Mouse (Mus musculus) thymus, postnatal 36 days (tissue): ENCODE measurements around the gene Zzef1.

Experiments used
- DNase-seq, 2 experiments: peaks; one replicate each; pipeline ENCODE4 v3.0.0; 2022; ENCODE audit warnings: mixed read lengths in 2 of 2

Gene Zzef1

DNA sequence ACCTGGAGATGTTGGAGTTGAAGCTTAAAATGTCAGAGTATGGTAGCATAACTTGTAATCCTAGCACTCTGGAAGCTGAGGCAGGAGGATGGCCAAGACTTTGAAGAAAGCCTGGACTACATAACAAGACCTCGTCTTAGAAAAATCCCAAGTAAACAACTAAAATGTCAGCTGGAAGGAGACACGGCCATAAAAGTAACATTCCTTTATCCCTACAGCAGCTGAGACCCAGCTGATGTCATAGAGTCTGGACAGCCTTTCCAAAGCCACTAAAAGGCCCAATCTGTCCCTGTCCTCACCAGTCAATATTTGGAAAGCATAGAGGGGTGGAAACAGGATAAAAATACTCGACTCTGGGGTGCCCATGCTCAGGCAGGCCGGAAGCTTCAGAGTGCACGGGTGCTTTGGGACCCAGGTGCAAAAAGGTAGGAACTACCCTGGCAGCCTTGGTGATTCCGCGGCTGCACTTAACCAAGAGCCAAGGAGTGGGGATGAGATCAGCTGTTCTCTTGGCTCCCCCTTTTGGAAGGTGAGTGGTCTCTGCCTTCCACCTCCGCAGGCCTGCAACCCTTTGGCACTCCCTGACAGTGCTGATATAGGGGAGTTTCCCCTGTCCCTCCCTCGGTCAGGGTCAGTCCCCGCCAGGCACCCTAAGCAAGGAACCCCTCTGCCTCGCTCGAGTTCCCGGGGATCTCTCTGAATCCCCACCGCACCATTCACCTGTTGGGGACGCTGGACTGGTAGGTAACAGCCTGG, 164.1 kb downstream of the Zzef1 start:
- DNase-seq, result peak; percentile 35 to 46

DNA sequence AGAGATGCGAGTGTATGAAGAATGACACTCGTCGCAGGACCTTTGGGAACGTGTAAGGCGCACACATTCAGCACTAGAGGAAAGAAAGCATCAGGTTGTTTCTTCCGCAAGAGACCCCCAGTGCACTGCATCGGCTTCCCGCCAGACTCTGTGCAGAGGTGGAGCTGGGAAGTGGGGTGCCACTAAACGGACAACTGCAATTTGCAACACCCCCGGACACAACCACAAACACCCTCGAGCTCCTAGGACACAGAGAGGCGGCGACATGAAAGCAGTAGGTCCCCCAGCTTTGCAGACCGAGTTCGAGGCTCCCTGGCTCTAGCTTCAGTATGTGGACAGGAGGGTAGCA, 164.7 kb downstream of the Zzef1 start:
- no peak for DNase-seq

GRCm38 (mm10) chr11:72961072-72961980, 165.3 kb downstream of the Zzef1 start, which contains the start of gene Atp2a3:
Atp2a3 (plus strand) TSS chr11:72961169.
- DNase-seq, result peak; percentile 88 to 93

DNA sequence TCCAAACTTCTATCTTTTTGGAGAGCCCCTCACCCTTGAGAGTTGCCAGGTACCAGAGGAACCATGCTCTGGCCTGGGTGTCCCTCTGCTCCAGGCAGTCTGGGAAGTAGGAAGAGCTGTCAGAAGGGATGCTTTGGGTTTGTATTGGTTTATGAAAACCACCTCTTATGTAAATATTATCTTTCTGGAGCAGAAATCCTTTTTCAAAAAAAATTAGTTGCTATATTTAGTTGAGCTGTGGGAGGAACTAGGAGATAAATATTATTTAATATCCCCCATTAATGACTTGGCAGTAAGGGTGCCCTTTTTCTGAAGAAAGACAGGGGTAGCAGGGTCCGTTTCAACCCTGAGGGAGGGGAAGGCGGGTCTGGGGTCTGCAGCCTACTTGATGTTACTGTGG, 166.4 kb downstream of the Zzef1 start:
- DNase-seq, result no peak

DNA sequence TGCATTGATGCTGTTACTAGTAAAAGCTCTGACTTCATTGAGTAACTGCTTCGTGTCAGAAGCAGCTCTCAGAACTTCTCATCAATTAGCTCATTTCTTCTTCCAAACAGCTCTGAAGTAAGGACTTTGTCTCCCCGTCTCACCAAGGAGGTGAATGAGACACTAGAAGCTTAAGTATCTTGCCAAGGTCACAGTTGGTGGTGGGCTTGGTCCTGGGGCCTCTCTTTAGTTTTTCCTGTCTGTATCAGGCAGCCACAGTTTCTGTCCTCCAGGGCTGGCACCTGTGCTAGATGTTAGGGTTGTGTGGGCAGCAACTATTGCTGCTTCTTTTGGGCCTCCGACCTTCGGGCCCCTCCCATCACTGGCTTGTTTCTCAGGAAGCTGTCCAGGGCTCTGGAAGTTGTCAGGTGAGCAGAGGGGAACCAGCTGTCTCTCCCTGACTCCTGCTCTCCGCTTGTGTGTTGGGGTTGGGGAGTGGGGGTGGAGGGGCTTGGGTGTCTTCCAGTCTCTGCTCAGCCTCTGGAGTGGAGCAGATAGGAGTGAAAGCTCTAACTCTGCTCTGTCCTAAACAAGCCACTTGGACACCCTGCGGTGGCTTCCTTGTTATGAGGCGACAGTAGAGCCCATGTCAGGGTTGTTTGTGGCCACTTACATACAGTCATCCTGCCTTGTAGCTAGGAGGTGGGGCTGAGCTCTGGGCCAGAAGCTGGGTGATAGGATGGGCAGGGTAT, 167.2 kb downstream of the Zzef1 start:
- DNase-seq, result peak; percentile 29 to 37

DNA sequence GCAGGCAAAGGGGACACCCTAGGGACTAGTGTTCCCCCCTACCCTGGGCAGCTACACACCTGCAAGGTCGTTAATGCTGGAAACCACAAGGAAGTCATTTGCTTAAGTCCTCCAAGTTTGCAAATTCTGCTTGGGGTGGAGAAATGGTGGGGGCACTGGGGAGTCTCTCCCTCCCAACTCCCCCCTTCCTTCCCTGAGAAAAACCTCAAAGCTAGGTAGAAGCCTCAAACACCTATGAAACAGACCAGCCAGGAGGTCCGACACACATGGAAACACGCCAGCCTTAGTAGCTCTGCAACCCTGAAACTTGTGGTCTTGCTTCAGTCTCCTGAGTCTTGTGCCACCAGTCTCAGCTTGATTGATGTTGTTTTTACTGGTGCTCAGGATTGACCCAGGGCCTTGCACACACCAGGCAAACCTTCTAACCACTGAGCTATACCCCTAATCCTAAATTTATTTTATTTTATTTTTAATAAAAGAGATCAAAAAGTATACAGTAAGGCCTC, 167.8 kb downstream of the Zzef1 start:
- no peak for DNase-seq

GRCm38 (mm10) chr11:72974995-72975503, 179.0 kb downstream of the Zzef1 start:
- DNase-seq, result no peak
